Comparison of ENCODE assay signal across 8 mouse cellular contexts in genomic region chr11:35122091-35122811, GRCm38 (mm10). TPM values are rescaled to one million over a fixed set of nuclear protein-coding genes. Genes with fewer than 3 reads are reported as not detected.
DNase-seq lines count a peak whose midpoint lies in the region; ATAC-seq lines count a peak whose summit lies in the region.

No protein-coding gene starts in this region.

- peaks cover 35% of the 10 kb centered on the region for H3K27me3 ChIP-seq in heart, embryonic 16.5 days (ENCODE audit: control insufficient read depth, insufficient read depth, low read length)
- H3K27me3 ChIP-seq in liver, embryonic 13.5 days: peaks cover 50% of the 10 kb centered on the region
- H3K27me3 ChIP-seq in stomach, embryonic 14.5 days (ENCODE audit: control insufficient read depth, insufficient read depth, low read length): no peaks in the 10 kb centered on the region

- H3K9ac ChIP-seq in heart, embryonic 16.5 days (ENCODE audit: low read length): peak overlapping the region; percentile 75
- H3K9ac ChIP-seq in liver, embryonic 13.5 days: no peak overlapping the region
- H3K9ac ChIP-seq in stomach, embryonic 14.5 days (replicated peaks; ENCODE audit: low read depth, low read length): peak overlapping the region; percentile 55; the same call in 1 of the 2 replicates

- WGBS in heart, embryonic 16.5 days: 4% methylated on average over 23 of the region's 23 CpGs
- 4% methylated on average over 23 of the region's 23 CpGs for WGBS in liver, embryonic 13.5 days (ENCODE audit: insufficient replicate concordance)
- WGBS in stomach, embryonic 14.5 days: 1% methylated on average over 23 of the region's 23 CpGs

- no peak for ATAC-seq in heart, embryonic 16.5 days (replicated peaks; ENCODE audit: extremely low read depth, insufficient read depth, low FRiP score)
- ATAC-seq in liver, embryonic 13.5 days (ENCODE audit: low read depth): no peak
- ATAC-seq in stomach, embryonic 14.5 days (ENCODE audit: insufficient number of reproducible peaks, insufficient read depth, low FRiP score, low read depth): no peak

- peak; percentile 23 to 40 for DNase-seq in heart, adult 18-20 months
- DNase-seq in heart, adult 8-10 months (ENCODE audit: low spot score): no peak
- peak; percentile 53 to 57 for DNase-seq in cerebellum, postnatal 14 days
- DNase-seq in liver, embryonic 13.5 days: no peak
- DNase-seq in spleen, postnatal 10 days (ENCODE audit: low spot score in 2 of 2): no peak
- DNase-seq in urinary bladder, postnatal 25 days (ENCODE audit: low spot score): no peak

- no peaks in the 10 kb centered on the region for H3K36me3 ChIP-seq in heart, embryonic 16.5 days (ENCODE audit: control insufficient read depth, insufficient read depth)
- H3K36me3 ChIP-seq in liver, embryonic 13.5 days: no peaks in the 10 kb centered on the region
- no peaks in the 10 kb centered on the region for H3K36me3 ChIP-seq in stomach, embryonic 14.5 days (ENCODE audit: control insufficient read depth, insufficient read depth, low read length)

- H3K4me3 ChIP-seq in heart, embryonic 16.5 days (ENCODE audit: low read length): peak overlapping the region; percentile 72
- peak overlapping the region; percentile 44; the same call in 1 of the 2 replicates for H3K4me3 ChIP-seq in liver, embryonic 13.5 days (replicated peaks)
- peak overlapping the region; percentile 58 for H3K4me3 ChIP-seq in stomach, embryonic 14.5 days (ENCODE audit: low read depth, low read length)

- peak overlapping the region; percentile 87 for H3K4me2 ChIP-seq in heart, embryonic 16.5 days (ENCODE audit: low read depth, low read length)
- peak overlapping the region; percentile 53 for H3K4me2 ChIP-seq in liver, embryonic 13.5 days
- H3K4me2 ChIP-seq in stomach, embryonic 14.5 days (replicated peaks; ENCODE audit: low read depth, low read length): peak overlapping the region; percentile 73

- H3K4me1 ChIP-seq in heart, embryonic 16.5 days (ENCODE audit: control insufficient read depth, insufficient read depth, low read length): peaks cover 12% of the 10 kb centered on the region; the same call in 1 of the 2 replicates
- no peaks in the 10 kb centered on the region for H3K4me1 ChIP-seq in liver, embryonic 13.5 days (replicated peaks)
- peaks cover 38% of the 10 kb centered on the region for H3K4me1 ChIP-seq in stomach, embryonic 14.5 days (ENCODE audit: control insufficient read depth, insufficient read depth, low read length)

- no peaks in the 10 kb centered on the region for H3K9me3 ChIP-seq in heart, embryonic 16.5 days (replicated peaks; ENCODE audit: control insufficient read depth, low read length)
- H3K9me3 ChIP-seq in liver, embryonic 13.5 days (replicated peaks): no peaks in the 10 kb centered on the region
- H3K9me3 ChIP-seq in stomach, embryonic 14.5 days (ENCODE audit: control insufficient read depth, low read depth, low read length): no peaks in the 10 kb centered on the region; the same call in 1 of the 2 replicates

- H3K27ac ChIP-seq in heart, embryonic 16.5 days (ENCODE audit: low read length): no peak overlapping the region; the same call in 1 of the 2 replicates
- no peak overlapping the region for H3K27ac ChIP-seq in liver, embryonic 13.5 days
- H3K27ac ChIP-seq in stomach, embryonic 14.5 days (ENCODE audit: low read length): no peak overlapping the region

RNA-seq across cellular contexts. Expression of gene Slit3, which starts 1.2 kb away (rescaled TPM):
- total RNA-seq in heart, adult 18-20 months (2021): 10 to 100 TPM; 12.6 to 13.3 TPM
- 10 to 100 TPM; 12.6 to 18.4 (median 15.0) TPM for total RNA-seq in heart, adult 8-10 months (2022)
- polyA plus RNA-seq in heart, embryonic 16.5 days (2015; fragmentation: Nextera tagmentation; extraction: Ambion mirVana): 7.8 and 10.8 TPM in 2 replicates
- 0.36 and 0.44 TPM in 2 replicates for polyA plus RNA-seq in liver, embryonic 13.5 days (2015; fragmentation: Nextera tagmentation; extraction: Ambion mirVana)
- 18.3 and 22.0 TPM in 2 replicates for polyA plus RNA-seq in stomach, embryonic 14.5 days (2014; fragmentation: Nextera tagmentation; extraction: Ambion mirVana)

Comparison
In these comparisons a context has a peak if more than half of its experiments do, and no peak if none do; other contexts are left out.
1. DNase-seq: peak in heart, adult 18-20 months (2 of 2) and cerebellum, postnatal 14 days (2 of 2); none in heart, adult 8-10 months (single experiment), liver, embryonic 13.5 days (single experiment), spleen, postnatal 10 days (0 of 2) and urinary bladder, postnatal 25 days (single experiment).
2. Peak in every context shown above with its lines, with median percentiles within 50 percentile points of each other: H3K4me2 ChIP-seq and H3K4me3 ChIP-seq.